Mouse (Mus musculus): Measurements from ENCODE around the gene Slc36a3.

Slc36a3 gene

DNA sequence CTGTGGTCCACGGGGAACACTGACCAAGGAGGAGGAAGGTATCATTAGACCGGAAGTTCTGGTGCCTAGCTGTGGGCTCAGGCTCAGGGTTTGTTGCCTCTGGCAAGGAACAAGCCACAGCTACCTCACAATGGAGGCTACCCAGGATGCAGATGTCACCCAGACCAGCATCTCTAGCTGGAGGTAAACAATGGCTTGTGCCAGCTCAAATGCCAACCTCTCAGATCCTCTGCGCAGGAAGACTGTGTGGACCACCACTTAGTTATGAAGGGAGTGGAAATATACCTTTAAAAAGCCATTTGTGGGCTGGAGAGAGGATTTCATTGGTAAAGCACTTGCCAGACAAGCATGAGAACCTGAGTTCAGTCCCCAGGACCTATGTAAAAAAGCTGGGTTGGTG is at the start of gene Slc36a3:
TSS of gene Slc36a3 (minus strand) at position 101 of the 400 bp plus-strand sequence.
- no peak for DNase-seq

DNA sequence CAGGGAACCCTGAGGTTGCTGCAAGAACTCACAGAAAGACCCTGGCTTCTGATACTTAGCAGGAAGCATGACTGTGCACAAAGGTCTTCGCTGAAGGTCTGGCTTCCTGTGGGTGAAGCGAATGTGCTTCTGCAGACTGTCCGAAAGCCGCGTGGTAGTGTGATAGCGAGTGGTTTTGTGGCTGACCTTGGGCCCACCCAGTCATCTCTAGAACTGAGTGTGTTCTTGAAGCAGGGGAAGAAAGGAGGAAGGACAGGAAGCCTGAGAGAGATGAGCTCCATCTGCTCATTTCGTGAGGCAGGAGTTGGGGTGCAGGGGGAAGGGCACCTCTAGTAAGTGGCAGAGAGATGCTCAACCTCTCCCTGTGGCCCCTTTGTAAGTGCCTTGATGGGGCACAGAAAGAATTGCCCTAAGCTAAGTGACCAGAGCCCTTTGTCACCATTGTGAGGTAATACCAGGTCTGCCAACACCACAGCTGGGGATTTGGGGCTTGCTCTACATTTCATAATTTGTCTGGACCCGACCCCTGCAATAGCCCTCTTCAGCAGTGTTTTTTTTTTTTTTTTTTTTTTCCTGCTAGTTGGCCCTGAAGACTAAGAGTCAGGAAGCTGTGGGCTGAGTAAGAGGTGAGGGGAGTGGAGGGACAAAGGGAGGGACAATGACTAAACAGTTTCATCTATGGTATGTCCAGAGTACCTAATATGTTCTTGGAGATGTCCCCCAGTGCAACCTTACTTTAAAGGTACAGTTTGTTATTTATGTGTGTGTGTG is 46.4 kb upstream of the Slc36a3 start:
- no peak for DNase-seq

DNA sequence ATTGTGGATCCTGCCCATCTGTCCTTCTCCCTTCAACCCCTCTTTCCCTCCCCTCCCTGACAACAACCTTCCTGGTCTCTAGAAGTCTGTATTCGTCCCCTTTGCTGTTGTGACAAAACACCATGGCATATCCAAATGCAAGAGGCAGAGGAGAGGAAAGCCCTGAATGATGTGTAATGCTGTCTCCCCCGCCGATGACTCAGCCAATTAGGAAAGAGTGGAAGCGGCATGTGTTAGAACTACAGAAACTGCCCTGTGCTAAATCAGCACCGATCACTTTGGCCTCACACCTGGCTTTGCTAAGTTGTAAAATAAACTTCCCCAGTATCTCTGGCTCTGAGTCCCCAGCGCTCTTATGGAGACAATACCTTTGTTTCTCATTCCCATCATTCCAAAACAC is 45.6 kb upstream of the Slc36a3 start:
- DNase-seq = no peak

DNA sequence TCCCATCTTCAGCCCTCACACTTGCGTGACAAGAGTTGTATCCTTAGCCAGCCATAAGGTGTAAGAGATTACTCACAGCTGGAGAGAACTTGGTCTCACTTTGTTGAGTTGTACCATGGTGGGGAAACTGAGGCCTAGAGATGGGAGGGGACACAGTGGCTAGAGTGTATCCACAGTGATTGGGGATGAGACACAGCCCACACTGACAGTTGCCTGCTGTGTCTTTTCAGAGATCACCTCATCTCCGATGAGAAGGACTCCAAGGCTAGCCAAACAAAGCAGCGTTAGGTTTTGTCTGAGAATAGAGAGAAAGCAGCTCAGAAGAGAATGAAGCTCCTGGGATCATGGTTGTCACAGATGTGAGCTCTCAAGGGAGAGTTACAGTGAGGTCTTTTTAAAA is 38.7 kb upstream of the Slc36a3 start:
- no peak for DNase-seq

DNA sequence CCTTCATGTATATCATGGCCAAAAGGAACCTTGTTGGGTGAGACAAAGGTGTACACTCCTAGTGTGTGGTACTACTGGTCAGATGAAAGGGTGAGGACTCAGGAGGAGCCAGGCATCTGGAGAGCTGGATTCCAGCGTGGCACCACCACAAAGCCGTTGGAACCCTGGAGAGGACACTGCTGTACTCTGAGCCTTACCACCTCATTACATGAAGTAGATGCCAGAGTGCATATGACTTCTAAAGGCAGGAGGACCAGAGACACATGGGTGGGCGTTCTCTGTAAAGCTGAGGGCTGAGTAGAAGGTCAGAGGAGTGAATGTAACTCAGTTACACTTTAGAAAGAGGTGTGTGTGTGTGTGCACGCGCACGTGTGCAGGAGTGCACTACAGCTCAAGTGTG is 36.3 kb upstream of the Slc36a3 start:
- no peak for DNase-seq

DNA sequence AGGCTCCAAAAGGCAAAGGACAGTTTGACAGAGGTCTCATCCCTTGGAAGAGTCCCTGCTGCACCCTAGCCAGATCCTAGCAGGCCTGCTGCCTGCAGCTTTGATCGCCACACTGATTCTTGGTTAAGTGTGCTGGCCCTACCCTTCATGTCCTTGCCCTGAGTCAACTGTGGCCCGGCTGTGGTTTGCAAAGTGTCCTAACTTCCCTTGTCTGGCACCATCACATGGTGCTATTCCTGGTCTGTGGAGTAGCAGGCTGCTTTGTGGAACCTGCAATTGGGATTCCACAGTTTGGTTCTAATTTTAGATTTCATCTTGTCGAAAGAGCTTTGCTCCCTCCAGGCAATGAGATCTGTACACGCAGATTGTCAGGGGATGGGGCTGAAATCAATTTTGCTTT is 35.8 kb upstream of the Slc36a3 start:
- DNase-seq = no peak

DNA sequence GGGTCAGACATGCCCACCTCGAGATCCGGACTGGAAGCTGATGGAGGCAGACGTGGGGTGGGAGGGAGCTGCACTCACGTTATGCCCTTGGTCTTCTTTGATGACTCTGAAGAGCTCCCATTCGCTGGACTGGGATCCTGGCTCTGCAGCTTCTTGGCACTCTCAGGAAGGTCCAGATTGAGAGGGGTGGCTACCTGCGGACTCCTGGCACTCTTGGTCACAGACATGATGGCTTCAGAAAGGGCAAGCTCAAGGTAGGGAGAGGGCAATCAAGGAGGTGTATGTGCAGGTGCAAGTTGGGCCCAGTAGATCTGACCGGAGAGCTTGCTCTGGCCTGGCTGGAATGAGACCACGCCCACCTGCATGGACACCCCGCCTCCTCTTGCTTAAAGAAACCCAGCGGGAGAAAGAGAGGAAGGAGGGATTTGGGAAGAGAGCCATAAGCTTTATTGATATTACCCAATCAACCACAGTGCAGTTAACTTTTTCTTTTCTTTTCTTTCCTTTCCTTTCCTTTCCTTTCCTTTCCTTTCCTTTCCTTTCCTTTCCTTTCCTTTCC is 33.3 kb upstream of the Slc36a3 start, which contains the start of gene Slc36a2:
TSS of gene Slc36a2 (minus strand) at position 345 of the 559 bp plus-strand sequence.
- DNase-seq = peak; percentile 77 to 80

DNA sequence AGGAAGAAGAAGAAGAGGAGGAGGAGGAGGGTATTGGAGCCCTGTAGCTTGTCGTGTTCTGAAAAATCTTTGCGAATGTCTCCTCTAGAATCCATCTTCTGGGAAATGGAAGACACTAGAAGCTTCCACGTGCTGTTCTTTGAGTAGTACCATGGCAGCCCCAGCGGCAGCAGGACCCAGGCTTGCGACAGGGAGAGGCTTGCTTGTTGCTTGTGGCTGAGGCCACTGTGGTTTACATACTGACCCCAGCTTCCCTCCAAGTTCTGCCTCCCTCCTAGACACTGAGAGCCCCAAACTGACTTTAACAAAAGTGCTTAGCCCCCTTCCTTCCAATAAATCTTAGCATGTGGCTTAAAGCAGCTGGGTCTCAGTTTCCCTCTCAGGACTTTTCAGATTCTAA is 32.7 kb upstream of the Slc36a3 start:
- no peak for DNase-seq

DNA sequence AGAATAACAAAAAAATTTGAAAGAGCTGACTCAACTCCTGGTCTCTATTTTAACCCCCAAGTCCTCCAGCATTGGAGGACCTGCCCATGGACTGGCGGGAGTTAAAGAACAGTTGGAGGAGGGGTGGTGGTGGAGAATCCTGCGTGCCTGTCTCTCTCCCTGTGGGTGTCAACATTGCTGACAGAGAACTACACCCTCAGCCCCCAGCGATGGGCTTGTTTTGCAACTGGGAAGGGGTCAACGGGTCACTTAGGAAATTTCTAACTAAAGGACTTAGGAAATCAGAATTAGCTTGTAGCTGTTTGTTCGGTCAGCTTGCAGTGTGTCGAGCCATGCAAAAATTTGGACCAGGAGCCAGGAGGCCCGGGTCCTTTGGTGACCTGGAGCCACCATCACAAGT is 31.6 kb upstream of the Slc36a3 start:
- no peak for DNase-seq

DNA sequence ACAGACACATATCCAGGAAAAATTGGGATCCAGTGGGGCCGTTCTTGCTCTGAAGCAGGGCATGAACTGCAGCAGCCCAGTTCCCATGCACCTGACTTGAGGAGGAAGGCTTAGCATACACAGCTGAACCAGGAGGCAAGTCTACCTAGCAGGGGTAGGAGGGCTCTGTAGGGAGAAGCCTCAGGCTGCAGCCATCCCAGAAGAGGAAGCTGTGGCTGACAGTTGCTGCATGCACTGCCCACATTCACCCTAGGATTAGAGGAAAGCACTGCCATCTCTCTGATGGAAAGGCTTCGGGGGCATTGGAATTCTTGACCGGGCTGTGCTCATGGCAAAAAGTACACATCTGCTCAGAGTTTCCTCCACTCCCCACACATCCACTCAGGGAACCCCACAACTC is 28.3 kb upstream of the Slc36a3 start:
- DNase-seq = no peak

DNA sequence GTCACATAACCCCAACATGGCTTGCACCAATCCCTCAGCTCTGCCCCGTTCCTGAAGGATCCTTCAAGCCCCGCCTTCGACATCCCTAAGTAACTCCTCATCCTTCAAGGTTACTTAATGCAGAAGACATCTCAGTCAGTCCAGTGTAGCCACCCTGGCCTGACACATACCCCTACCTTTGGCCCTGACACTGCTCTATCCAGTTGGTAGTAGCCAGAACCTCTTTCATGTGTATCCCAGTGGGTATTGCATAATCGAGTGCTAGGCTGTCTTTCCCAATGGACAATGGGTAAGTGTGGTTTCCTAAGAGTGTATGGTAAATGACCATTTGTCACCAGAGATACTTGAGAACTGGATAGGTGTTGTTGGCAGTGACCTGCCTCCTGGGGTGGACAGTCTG is 27.3 kb upstream of the Slc36a3 start:
- DNase-seq = no peak

DNA sequence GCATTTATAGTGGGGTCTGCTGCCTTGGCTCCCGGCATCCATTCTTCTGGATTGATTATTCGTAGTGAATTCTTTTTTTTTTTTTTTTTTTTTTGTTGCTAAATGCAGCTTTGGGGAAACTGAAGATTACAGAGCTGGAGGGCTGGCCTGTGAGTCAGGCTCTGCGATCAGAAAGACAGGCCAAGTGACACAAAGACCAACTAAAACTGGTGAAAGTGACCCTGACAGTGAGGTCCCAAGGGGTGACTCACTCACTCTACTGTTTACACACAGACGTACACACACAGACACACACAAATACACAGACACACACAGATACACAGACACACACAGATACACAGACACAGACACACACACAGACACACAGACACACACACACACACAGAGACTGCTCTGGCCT is 19.0 kb upstream of the Slc36a3 start:
- no peak for DNase-seq

DNA sequence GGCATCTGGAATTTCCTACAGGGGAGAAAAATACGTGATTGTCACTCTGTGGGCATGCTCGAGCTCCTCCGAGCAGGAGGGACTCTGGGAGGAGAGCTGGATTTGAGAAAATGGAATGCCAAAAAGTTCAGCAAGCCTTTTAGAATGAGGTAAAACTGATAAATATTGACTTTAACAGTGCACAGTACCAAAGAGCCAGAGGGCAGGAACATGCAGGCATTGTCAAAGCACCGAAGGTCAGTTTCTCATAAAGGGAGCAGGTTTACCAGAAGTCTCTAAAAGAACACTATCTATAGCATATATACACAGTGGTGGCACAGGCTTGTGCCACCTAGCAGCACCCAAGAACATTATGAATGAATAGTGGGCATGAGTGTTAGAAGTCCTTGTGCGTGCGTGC is 17.4 kb upstream of the Slc36a3 start:
- no peak for DNase-seq

DNA sequence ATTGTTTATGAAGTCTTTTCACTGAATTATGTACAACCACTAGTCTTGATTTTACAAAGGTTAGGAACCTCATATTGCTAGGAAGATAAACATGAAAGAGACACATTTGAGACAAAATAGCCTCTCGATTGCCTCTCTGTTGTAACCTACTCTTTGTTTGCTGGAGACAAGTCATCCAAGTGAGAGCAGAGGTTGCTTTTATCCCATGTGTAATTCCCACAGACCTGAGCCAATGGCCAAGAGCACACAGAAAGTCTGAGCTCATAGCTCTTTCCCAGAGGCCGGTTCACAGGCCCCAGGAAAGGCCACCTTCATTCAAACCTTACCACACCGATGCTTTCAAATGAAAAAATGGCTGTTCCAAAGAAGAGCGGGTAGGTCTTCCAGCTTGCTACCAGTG is 17.0 kb upstream of the Slc36a3 start:
- DNase-seq = no peak

DNA sequence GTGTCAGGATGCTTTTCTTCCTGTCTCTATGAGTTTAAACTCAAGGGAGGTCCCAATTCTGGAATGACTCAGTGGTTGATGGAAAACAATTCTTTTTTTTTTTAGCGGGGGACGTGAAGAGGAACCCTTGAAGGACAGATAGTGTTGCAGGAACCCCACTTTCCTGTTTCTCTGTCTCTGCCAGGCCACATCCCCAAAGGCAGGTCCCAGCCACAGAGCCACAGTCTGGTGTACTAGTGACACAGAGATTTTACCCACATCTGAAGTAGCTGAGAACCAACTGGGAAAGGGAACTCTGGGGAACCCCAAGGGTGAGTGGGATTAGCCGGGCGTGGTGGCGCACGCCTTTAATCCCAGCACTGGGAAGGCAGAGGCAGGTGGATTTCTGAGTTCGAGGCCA is 14.2 kb upstream of the Slc36a3 start:
- no peak for DNase-seq

DNA sequence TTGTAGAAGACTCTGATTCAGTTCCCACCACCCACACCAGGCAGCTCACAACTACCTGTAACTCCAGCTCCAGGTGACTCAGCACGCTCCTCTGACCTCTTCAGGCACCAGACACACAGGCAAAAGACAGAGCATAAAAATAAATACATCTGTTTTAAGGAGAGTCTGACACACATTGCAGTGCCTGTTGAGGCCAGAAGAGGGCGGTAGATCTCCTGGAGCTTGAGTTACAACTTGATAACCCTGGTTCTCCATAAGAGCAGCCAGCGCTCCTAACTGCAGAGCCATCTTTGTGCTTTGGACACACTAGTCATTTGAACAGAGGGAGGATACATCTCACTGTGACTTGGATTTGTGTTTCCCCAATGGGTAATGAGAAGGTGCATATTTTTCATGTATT is 13.2 kb upstream of the Slc36a3 start:
- DNase-seq = peak; percentile 48 to 51

DNA sequence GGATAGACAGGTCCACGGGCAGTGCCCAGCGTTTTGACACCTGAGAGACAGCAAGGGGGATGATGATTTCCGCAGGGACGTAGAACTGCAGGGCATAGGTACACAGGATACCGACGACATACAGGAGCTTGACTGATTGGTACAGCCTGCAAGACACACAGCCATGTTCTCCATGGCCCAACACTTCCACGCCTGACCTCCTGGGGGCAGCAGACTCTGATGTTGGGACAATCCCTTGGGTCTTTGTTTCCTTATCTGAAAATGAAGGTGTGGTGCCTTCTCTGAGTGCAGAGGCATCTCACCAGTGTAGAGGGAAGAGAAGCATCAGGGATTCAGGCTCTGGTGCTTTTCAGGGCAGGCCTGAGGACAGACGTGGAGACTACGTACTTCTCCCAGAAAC is 11.2 kb upstream of the Slc36a3 start:
- DNase-seq = peak; percentile 58

DNA sequence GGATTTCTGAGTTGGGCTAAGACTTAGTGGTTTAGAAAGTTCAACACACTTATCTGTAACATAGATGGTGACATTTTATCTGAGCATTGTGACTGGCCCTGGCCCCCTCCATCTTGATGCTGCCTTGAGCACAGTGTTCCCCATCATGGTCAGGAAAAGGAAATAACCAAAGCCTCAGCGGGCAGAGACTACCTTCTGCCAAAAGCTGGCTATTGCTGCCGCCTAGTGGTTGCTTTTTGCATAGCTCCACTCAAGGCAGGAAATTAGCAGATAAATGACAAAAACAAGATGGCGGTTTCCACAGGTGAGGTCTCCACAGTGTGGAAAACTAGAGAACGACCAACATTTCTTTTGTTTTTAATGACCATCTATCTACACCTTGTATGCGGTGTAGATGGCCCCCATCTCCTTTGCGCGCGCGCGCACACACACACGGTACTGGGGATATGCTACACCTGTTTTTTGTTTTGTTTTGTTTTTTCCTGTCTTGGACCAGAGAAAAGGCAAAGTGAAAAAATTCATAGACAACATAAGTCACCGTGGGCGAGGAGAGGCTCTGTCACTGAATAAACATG is 7.4 kb upstream of the Slc36a3 start:
- peak; percentile 79 to 85 for DNase-seq

DNA sequence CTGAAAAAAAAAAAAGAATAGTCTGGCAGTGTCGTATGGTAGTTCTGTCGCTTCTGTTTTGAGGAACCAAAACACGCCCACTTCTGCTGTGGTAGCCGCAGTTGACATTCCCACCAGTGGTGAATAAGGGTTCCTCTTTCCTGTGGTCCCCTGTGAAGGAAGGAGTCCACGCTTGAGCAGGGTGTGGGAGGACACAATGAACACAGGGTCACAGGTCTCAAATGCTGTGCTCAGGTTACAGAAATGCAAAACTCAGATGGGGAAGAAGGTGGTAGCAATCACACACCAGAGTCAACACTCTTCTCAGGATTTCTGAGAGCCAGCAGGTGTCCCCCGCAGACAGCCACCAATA is 3.5 kb upstream of the Slc36a3 start:
- no peak for DNase-seq

DNA sequence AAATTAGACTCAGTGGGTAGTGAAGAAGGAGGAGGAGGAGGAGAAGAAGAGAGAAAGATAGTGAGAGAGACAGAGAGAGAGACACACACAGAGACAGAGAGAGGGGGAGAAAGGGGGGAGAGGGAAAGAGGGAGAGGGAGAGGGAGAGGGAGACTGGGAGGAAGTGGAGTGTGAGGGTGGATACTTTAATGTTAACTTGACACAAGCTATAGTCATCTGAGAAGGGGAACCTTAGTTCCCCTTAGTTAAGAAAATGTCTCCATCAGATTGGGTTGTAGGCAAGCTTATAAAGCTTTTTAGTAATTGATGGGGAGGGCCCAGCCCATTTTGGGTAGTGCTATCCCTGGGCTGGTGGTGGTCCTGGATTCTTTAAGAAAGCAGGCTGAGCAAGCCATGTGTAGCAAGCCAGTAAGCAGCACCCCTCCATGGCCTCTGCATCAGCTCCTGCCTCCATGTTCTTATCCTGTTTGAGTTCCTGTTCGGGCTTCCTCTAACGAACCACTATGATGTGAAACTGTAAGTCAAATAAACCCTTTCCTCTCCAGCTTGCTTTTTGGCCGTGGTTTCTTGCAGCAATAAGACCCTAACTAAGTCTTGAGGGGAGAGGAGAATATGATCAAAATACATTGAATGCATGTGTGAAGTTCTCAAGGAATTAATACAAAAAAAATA is 3.0 kb upstream of the Slc36a3 start:
- DNase-seq = no peak

DNA sequence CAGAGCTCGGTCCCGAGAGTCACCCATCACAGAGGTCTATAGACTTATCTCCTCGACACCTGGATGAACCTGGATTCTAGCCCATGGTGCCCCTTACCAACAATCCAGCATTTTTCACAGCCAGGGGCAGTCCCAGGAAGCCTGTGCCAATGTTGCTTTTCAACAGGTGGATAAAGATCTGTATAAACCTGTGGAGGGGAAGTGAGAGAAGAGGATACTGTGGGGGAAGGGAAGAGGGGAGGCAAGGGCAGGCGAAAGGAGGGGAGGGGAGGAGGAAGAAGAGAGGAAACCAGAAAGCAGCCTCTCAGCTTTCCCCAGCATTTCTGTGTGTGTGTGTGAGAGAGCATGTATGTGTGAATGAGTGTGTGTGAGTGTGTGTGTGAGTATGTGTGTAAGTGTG is 3.0 kb downstream of the Slc36a3 start:
- no peak for DNase-seq

DNA sequence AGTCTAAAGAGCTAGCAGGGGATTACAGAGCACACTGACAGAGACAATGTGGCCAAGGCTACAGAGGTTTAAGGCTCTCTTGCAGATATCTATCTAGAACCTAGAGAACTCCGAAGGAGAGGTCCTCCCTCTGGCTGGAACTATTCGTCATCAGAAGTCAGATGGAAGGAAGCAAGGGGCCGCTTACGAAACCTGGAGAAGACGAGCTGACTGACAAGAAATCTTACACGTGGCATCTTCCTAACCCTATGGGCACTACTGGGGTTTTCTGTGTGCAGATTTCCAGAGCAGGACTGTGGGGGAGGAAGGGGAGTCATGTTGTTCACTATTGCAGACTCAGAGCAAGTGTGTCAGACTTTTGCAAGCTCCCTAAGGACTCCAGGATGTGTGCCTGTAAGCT is 4.1 kb downstream of the Slc36a3 start:
- DNase-seq = no peak

DNA sequence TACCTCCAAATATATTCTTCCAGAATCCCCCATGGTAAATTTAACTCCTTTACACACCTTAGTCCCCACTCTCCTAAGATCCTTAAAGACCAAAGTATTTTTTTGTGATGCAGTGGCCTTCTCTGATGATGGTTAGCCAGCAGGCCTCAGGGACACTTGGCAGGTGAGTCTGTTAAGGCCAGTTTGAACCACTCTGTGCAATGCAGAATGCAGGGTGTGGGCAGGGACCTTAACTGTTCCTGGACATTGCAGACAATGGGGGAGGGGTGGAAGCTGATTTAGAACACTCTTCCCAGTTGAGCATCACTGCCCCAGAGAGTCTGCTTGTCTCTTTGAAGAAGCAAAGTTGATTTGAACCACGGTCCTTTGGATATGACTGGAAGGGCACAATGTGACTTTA is 4.7 kb downstream of the Slc36a3 start:
- no peak for DNase-seq

DNA sequence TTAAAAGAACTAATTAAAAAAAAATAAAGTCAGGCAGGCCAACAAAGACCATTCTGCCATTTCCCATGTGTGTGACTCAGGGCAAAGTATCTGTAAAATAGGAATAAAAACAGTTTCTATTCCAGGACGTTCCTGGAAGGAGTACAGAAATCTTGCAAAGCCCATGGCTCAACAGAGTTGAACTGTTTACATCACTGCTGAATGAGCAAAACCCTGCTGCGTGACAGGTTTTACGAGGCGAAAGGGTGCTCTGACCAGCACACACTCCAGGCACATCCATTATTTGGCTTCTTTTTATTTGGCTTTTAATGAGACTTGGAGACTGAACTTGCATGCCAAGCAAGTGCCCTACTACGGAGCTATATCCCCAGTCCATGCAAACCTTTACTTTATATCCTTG is 7.5 kb downstream of the Slc36a3 start:
- no peak for DNase-seq

All from cerebellum, postnatal 36 days (tissue).